Mouse (Mus musculus) layer of hippocampus, postnatal 14 days (tissue): ENCODE data around the gene Tor1a. TPM values are rescaled to one million over a fixed set of nuclear protein-coding genes. Genes with fewer than 3 reads are reported as not detected.
"Not testable (repeated sequence)": the region's sequence is repeated elsewhere in the genome, so short reads cannot be mapped to it uniquely, and the experiment has no call there.

Source experiments
- DNase-seq, 2 experiments: peaks; one replicate each; pipeline ENCODE4 v3.0.0; 2021 to 2022; ENCODE audit warnings: low spot score in 2 of 2, mixed read lengths in 1 of 2
- total RNA-seq, 2 experiments: library from RNA; stranded (reverse); gene quantifications; 2 replicates each; pipeline ENCODE4 v1.2.3; 2021

Gene Tor1a
- total RNA-seq, 2 experiments from 2014 or later, result 47.0 to 54.0 TPM

GRCm38 (mm10) chr2:30957511-30957910 is 10.2 kb downstream of the Tor1a start:
- DNase-seq, result no peak

GRCm38 (mm10) chr2:30954797-30955196 is 12.9 kb downstream of the Tor1a start:
- no peak for DNase-seq

GRCm38 (mm10) chr2:30952824-30953490 is 14.8 kb downstream of the Tor1a start, which contains the start of gene Tor1b:
Tor1b (plus strand) TSS chr2:30952959.
- peak; percentile 88 to 93 for DNase-seq

- no peak for DNase-seq
These were observed 15.3 kb downstream of the Tor1a start for GRCm38 (mm10) chr2:30952457-30952823.

GRCm38 (mm10) chr2:30942603-30943011 is 25.1 kb downstream of the Tor1a start:
- DNase-seq, result peak; percentile 62 to 71

GRCm38 (mm10) chr2:30942116-30942515 is 25.6 kb downstream of the Tor1a start:
- not testable (repeated sequence) for DNase-seq

- no peak for DNase-seq
These were observed 26.1 kb downstream of the Tor1a start for GRCm38 (mm10) chr2:30941586-30941985.

- no peak for DNase-seq
These were observed 29.1 kb downstream of the Tor1a start for GRCm38 (mm10) chr2:30938574-30938991.

GRCm38 (mm10) chr2:30937731-30938130 is 30.0 kb downstream of the Tor1a start:
- DNase-seq, result no peak

GRCm38 (mm10) chr2:30936808-30937207 is 30.9 kb downstream of the Tor1a start:
- DNase-seq, result no peak

GRCm38 (mm10) chr2:30933917-30934450 is 33.7 kb downstream of the Tor1a start:
- peak; percentile 80 to 83 for DNase-seq

- DNase-seq, result no peak
These were observed 34.7 kb downstream of the Tor1a start for GRCm38 (mm10) chr2:30933032-30933431.

- no peak for DNase-seq
These were observed 35.8 kb downstream of the Tor1a start for GRCm38 (mm10) chr2:30931922-30932321.

GRCm38 (mm10) chr2:30930846-30931245 is 36.9 kb downstream of the Tor1a start:
- not testable (repeated sequence) for DNase-seq

GRCm38 (mm10) chr2:30929483-30930045 is 38.2 kb downstream of the Tor1a start, which contains the start of gene Ptges:
Ptges (minus strand) TSS chr2:30929863.
- DNase-seq, result peak; percentile 56 to 69

- DNase-seq, result no peak
These were observed 38.7 kb downstream of the Tor1a start for GRCm38 (mm10) chr2:30928893-30929482.

- DNase-seq, result peak; percentile 66 to 81
These were observed 39.7 kb downstream of the Tor1a start for GRCm38 (mm10) chr2:30927844-30928628.

GRCm38 (mm10) chr2:30927151-30927781 is 40.5 kb downstream of the Tor1a start:
- no peak for DNase-seq

- no peak for DNase-seq
These were observed 41.4 kb downstream of the Tor1a start for GRCm38 (mm10) chr2:30926381-30926780.

- no peak for DNase-seq
These were observed 42.6 kb downstream of the Tor1a start for GRCm38 (mm10) chr2:30925181-30925580.

- no peak for DNase-seq
These were observed 44.6 kb downstream of the Tor1a start for GRCm38 (mm10) chr2:30923099-30923498.
